Mouse (Mus musculus): ENCODE data around the gene Isca1. TPM values are rescaled to one million over a fixed set of nuclear protein-coding genes. Genes with fewer than 3 reads are reported as not detected.
"Not testable (repeated sequence)": the region's sequence is repeated elsewhere in the genome, so short reads cannot be mapped to it uniquely, and the experiment has no call there.

The Isca1 gene
- polyA plus RNA-seq, 1 experiment, result 130 TPM

- DNase-seq (ENCODE audit: low read depth), result no peak
- TF ChIP-seq POLR2A (IDR thresholded peaks at IDR 0.05; ENCODE audit: borderline replicate concordance, extremely low read depth, insufficient read depth, insufficient read length, poor library complexity, severe bottlenecking) (no peak), CTCF (IDR thresholded peaks at IDR 0.05; ENCODE audit: borderline replicate concordance, extremely low read depth, insufficient read depth, insufficient read length) (no peak)
Measured at GRCm38 (mm10) chr13:59745462-59745861, 24.1 kb downstream of the Isca1 start.

DNA sequence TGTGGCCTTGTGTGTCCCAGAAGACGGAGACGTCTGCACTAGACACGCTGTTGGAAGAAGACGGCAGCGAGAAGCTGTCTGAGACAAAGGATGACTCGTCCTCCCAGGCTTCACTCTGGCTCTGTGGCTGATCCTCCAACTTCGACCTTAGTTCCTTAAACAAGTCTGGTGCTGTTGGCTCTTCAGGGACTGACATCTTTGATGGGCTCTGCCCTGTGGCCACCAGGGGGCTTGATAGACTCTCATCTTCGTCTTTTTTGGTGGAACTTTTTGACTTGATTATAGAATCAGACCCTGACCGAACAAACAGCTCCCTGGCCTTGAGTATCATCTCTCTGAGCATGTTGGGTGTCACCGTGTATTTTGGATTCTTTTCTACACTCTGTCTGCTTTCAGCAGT is 27.9 kb downstream of the Isca1 start:
- DNase-seq (ENCODE audit: low read depth), result no peak
- TF ChIP-seq CTCF (IDR thresholded peaks at IDR 0.05; ENCODE audit: borderline replicate concordance, extremely low read depth, insufficient read depth, insufficient read length), result peak; percentile 26; the same call in 1 of the 2 replicates
- no peak for TF ChIP-seq POLR2A (IDR thresholded peaks at IDR 0.05; ENCODE audit: borderline replicate concordance, extremely low read depth, insufficient read depth, insufficient read length, poor library complexity, severe bottlenecking)

DNA sequence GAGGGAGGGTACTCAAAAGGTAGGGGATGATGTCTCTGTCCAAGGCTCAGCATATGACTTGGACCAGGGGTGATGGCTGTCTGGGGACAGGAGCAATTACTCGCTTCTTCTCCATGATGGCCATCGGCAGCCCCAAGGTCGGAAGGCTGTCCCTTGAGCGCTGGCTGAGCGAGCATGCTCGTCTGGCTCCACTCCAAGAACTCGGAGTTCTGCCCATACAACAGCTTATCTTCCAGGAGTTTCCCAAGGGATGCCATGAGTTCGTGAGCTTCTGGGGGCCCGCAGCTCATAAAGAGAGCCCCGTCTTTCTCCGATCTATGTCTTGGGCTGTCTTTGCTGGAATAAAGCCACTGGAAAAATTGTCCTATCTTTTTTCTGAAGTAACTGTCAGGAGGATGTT is 28.5 kb downstream of the Isca1 start:
- TF ChIP-seq POLR2A (IDR thresholded peaks at IDR 0.05; ENCODE audit: borderline replicate concordance, extremely low read depth, insufficient read depth, insufficient read length, poor library complexity, severe bottlenecking), result no peak
- no peak for TF ChIP-seq CTCF (IDR thresholded peaks at IDR 0.05; ENCODE audit: borderline replicate concordance, extremely low read depth, insufficient read depth, insufficient read length)
- no peak for DNase-seq (ENCODE audit: low read depth)

DNA sequence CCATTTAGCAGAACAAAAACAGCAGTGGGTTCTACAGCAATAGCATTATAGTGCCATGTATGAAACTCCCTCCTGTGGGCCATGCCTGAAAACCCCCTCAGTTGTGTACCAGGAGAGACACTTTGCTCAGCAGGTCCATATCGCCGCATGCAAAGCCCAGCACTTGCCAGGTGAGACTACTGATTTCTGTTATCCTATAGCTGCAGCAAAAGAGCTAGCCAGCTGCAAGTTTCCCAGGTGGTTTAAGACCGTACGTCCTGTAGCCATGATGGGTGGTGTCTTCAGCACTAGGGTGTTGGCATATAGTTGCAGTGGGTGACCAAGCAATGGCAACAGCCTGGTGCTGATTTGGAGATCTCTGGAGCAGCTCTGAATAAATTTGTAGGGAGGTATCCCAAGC is 30.2 kb downstream of the Isca1 start:
- TF ChIP-seq CTCF (IDR thresholded peaks at IDR 0.05; ENCODE audit: borderline replicate concordance, extremely low read depth, insufficient read depth, insufficient read length) (no peak), POLR2A (IDR thresholded peaks at IDR 0.05; ENCODE audit: borderline replicate concordance, extremely low read depth, insufficient read depth, insufficient read length, poor library complexity, severe bottlenecking) (no peak)

GRCm38 (mm10) chr13:59738455-59738854 is 31.2 kb downstream of the Isca1 start:
- no peak for DNase-seq (ENCODE audit: low read depth)

More for the DNA sequence above, 30.2 kb downstream of the Isca1 start:
- no peak for DNase-seq (ENCODE audit: low read depth)

DNA sequence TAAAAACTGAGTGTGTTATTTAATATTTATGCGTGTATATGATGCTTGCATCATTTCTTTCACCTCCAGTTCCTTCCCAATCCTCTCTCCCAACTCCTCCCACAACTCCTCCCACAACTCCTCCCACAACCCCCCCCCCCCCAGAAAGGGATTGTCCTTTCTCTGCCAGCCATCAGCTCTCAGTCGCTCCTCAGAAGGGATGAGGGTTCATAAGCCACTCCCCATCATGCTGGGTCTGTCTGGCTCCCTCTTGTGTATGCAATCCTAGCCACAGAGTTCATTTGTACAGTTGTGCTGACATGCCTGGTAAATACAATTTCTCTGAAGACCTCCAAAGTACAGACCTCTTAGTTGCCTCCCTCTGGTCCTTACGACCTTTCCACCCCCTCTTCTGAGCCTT is 34.4 kb downstream of the Isca1 start:
- TF ChIP-seq CTCF (IDR thresholded peaks at IDR 0.05; ENCODE audit: borderline replicate concordance, extremely low read depth, insufficient read depth, insufficient read length) (no peak), POLR2A (IDR thresholded peaks at IDR 0.05; ENCODE audit: borderline replicate concordance, extremely low read depth, insufficient read depth, insufficient read length, poor library complexity, severe bottlenecking) (no peak)
- peak; percentile 64 for DNase-seq (ENCODE audit: low read depth)

More at GRCm38 (mm10) chr13:59738455-59738854, 31.2 kb downstream of the Isca1 start:
- TF ChIP-seq POLR2A (IDR thresholded peaks at IDR 0.05; ENCODE audit: borderline replicate concordance, extremely low read depth, insufficient read depth, insufficient read length, poor library complexity, severe bottlenecking), result no peak
- TF ChIP-seq CTCF (IDR thresholded peaks at IDR 0.05; ENCODE audit: borderline replicate concordance, extremely low read depth, insufficient read depth, insufficient read length), result no peak

- not testable (repeated sequence) for DNase-seq (ENCODE audit: low read depth)
Measured at GRCm38 (mm10) chr13:59734347-59734746, 35.3 kb downstream of the Isca1 start.

DNA sequence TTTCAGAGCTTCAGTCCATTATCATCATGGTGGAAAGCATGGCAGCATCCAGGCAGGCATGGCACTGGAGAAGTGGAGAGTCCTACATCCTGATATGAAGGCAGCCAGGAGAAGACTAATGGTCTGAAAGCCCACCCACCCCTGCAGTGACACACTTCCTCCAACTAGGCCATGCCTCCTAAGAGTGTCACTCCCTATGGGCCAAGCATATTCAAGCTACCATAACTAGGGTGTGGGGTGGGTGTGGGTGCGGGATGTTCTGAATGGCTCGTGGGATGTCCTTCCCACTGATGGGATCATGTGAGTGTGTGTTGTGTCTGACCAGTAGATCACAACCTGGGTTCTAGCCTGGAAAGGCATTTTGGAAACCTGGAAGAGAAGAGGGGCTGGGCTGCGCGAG is 35.7 kb downstream of the Isca1 start:
- TF ChIP-seq POLR2A (IDR thresholded peaks at IDR 0.05; ENCODE audit: borderline replicate concordance, extremely low read depth, insufficient read depth, insufficient read length, poor library complexity, severe bottlenecking) (no peak), CTCF (IDR thresholded peaks at IDR 0.05; ENCODE audit: borderline replicate concordance, extremely low read depth, insufficient read depth, insufficient read length) (no peak)
- no peak for DNase-seq (ENCODE audit: low read depth)

GRCm38 (mm10) chr13:59731652-59732051 is 38.0 kb downstream of the Isca1 start, which contains the start of gene Spata31d1d:
TSS of gene Spata31d1d (minus strand) at chr13:59731752.
- DNase-seq (ENCODE audit: low read depth), result no peak
- no peak for TF ChIP-seq CTCF (IDR thresholded peaks at IDR 0.05; ENCODE audit: borderline replicate concordance, extremely low read depth, insufficient read depth, insufficient read length)
- TF ChIP-seq POLR2A (IDR thresholded peaks at IDR 0.05; ENCODE audit: borderline replicate concordance, extremely low read depth, insufficient read depth, insufficient read length, poor library complexity, severe bottlenecking), result no peak

DNA sequence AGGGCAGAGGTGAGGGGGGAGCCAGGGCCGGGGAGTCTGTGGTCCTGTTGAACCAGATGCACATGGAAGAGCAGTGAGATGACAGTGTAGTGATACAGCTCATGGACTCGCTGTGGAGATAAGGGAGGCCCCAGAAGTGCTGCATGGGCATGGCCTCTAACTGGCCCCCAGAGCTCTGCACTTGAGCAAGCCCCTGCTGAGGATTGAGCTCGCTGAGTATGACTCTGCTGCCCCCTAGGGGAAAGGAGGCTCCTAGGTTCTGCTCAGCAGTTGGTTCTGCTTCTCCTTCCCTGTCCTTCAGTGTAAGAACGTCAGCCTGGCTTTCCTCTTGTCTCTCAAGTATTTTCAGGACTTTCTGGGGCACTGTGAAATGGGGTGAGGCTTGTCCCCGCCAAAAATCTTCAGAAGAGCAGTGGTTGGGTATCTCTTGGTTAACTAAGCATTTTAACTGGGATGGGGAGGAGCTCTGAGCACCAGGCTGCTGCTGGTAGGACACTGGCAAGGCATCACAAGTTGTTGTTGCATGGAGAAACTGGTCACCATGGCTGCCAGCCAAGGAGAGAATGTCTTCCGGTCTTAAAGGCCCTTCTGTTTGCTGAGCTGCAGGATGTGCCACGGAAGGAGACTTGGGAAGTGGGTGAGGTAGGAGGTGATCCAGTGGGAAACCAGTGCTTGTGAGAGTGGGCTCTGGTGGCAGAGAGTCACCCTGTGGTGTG is 41.1 kb downstream of the Isca1 start:
- no peak for TF ChIP-seq POLR2A (IDR thresholded peaks at IDR 0.05; ENCODE audit: borderline replicate concordance, extremely low read depth, insufficient read depth, insufficient read length, poor library complexity, severe bottlenecking)
- peak; percentile 95 for TF ChIP-seq CTCF (IDR thresholded peaks at IDR 0.05; ENCODE audit: borderline replicate concordance, extremely low read depth, insufficient read depth, insufficient read length)
- peak; percentile 92 for DNase-seq (ENCODE audit: low read depth)

- peak; percentile 7 for DNase-seq (ENCODE audit: low read depth)
- TF ChIP-seq POLR2A (IDR thresholded peaks at IDR 0.05; ENCODE audit: borderline replicate concordance, extremely low read depth, insufficient read depth, insufficient read length, poor library complexity, severe bottlenecking) (no peak), CTCF (IDR thresholded peaks at IDR 0.05; ENCODE audit: borderline replicate concordance, extremely low read depth, insufficient read depth, insufficient read length) (no peak)
Measured at GRCm38 (mm10) chr13:59726139-59726867, 43.3 kb downstream of the Isca1 start.

DNA sequence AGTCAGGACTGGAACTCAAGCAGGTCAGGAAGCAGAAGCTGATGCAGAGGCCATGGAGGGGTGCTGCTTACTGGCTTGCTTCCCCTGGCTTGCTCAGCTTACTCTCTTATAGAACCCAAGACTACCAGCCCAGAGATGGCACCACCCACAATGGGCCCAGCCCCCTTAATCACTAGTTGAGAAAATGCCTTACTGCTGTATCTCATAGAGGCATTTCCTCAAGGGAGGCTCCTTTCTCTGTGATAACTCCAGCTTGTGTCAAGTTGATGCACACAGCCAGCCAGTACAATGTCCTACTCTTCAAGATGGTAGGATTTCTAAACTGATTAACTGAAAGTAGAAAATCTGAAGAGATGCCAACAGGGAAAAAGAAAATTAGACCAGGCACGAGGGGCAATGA is 47.5 kb downstream of the Isca1 start:
- not testable (repeated sequence) for DNase-seq (ENCODE audit: low read depth)

Measured in brain, embryonic 14.5 days (tissue).